Mouse (Mus musculus): Measurements from ENCODE around the gene Olfr295. TPM values are rescaled to one million over a fixed set of nuclear protein-coding genes. Genes with fewer than 3 reads are reported as not detected.

Olfr295 gene
- polyA plus RNA-seq (2012; rRNA removed): not detected in 2 replicates

DNA sequence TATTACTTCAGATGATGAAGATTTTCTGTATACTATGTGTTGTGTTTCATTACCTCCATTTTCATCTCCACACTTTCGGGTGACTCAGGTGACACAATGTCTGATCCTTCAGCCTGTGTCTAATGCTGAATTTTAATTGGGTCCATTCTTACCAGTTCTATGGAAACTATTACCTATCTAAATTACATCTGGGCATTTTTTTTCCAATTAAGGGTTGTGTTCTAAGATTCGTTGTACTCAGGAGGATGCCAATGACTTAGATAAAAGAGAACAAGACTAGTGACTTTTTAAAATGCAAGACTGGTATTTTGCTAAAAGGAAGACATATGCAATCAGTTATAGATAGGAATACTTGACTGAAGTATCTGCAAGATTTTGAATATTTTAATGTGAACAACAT lies at the start of gene Olfr295:
Olfr295 (plus strand) TSS at position 301 of the 400 bp plus-strand sequence.

DNA sequence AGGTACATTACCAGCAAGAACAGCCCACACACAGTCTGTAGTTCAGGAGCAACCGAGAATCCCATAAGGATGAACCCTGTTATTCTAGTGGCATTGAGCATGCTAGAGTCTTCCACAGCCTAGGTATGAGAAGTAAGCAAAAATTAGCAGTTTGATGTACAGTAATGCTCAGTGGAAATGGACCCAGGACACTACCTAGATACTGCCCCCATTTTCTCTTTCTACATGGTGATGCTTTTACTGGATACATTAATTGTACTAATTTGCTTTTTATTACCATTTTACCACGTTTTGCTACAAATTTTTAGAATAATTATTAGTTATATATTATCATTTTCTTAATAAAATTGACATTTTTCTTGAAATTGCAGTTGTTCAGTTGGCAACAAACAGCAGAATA lies 32.9 kb downstream of the Olfr295 start, which contains the start of gene Olfr294:
Olfr294 (minus strand) TSS at position 101 of the 400 bp plus-strand sequence.

Other genes starting within 250 kb of the Olfr295 start
- gene Olfr307, start 246.3 kb upstream of the Olfr295 start, polyA plus RNA-seq (2012; rRNA removed): not detected in 2 replicates
- gene Olfr305, start 216.9 kb upstream of the Olfr295 start, polyA plus RNA-seq (2012; rRNA removed): not detected in 2 replicates
- gene Olfr304, start 197.2 kb upstream of the Olfr295 start, polyA plus RNA-seq (2012; rRNA removed): not detected in 2 replicates
- not detected in 2 replicates for gene Olfr303, start 186.1 kb upstream of the Olfr295 start, polyA plus RNA-seq (2012; rRNA removed)
- not detected in 2 replicates for gene Olfr301, start 180.0 kb upstream of the Olfr295 start, polyA plus RNA-seq (2012; rRNA removed)
- gene Olfr299, start 123.9 kb upstream of the Olfr295 start, polyA plus RNA-seq (2012; rRNA removed): not detected in 2 replicates
- gene Olfr298, start 91.4 kb upstream of the Olfr295 start, polyA plus RNA-seq (2012; rRNA removed): not detected in 2 replicates
- not detected in 2 replicates for gene Olfr297, start 63.9 kb upstream of the Olfr295 start, polyA plus RNA-seq (2012; rRNA removed)
- gene Olfr294, start 32.8 kb downstream of the Olfr295 start, polyA plus RNA-seq (2012; rRNA removed): not detected in 2 replicates
- not detected in 2 replicates for gene Olfr293, start 65.2 kb downstream of the Olfr295 start, polyA plus RNA-seq (2012; rRNA removed)
- gene Olfr292, start 104.5 kb downstream of the Olfr295 start, polyA plus RNA-seq (2012; rRNA removed): not detected in 2 replicates
- 0.09 and 0.44 TPM in 2 replicates for gene Folh1, start 192.1 kb downstream of the Olfr295 start, polyA plus RNA-seq (2012; rRNA removed)
- gene Vmn2r77, start 211.2 kb downstream of the Olfr295 start, polyA plus RNA-seq (2012; rRNA removed): not detected in 2 replicates